Mouse (Mus musculus): ENCODE data around the gene Nln.

Gene Nln

DNA sequence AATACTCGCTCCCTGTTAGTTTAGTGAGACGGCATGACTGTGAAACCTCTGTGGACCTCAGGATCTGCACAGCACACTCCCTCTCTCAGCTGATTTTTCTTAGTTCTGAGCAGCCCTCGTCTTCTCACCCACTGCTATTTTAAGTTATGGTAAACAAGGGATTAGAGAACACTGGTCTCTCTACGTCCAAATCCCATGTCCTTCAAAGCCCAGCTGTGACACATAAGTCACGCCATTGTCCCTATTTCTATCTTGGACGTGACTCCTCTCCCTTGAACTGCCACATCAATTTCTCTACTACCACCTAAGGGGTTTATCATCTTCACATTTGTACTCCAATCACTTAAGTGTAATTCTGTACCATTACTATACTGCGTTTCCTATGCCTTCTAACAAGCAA, 13.5 kb downstream of the Nln start:
- DNase-seq (ENCODE audit: low read depth, low spot score) = no peak

DNA sequence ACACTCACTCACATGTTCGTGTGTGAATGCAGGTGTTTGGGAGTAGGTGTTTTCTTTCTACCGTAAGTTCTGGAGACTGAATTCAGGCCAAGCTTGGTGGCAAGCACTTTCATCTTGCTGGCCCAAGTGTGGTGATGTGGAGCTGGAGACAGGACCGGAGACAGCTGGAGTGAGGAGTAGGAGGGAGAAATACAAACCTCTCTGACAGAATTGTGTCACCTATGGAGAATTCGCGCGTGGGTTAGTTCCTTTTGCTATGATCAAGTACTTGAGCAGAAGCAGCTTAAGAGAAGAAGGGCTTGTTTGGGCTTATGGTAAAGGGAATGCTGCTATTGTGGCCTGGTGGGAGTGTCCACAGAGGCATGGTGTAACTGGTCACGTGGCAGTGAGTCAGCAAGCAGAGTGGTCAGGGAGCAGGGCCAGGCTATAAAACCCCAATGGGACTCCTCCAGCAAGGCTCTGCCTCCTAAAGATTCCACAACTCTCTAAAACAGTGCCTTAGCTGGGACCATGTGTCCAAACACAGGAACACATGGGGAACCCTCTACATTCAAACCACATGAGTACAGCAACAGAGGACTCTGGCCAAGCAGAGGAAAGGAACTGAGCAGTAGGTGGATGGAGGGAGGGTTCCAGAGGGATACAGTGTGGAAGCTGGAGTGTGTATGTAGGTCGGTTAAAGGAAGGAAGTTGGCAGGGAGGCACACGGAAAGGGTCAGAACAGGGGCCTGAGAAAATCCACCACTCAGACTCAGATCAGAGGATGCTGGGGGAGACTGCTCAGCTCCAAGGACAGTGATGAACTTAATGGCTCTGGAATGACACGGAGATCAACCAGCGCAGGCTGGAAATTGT, 14.7 kb downstream of the Nln start:
- DNase-seq (ENCODE audit: low read depth, low spot score) = no peak

DNA sequence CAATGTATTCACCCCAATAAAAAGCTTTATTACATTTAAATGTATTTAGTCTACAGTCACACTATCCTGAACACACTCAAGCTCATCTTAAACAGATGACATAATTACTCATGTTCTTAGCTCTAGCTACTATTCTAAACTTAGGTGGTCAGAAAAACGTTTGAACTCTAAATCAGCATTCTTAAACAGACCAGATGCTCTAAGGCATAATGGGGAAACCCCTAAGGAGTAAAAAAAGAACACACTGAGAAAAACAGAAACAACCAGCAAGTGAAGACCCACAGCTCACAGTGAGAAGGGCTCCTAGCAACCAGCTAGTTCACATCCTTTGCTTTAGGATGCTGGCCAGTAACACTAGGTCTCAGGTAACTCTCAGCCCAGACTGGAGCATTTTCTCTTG, 17.7 kb downstream of the Nln start:
- no peak for DNase-seq (ENCODE audit: low read depth, low spot score)

GRCm38 (mm10) chr13:104089387-104089786, 20.0 kb downstream of the Nln start:
- no peak for DNase-seq (ENCODE audit: low read depth, low spot score)

GRCm38 (mm10) chr13:104084600-104084999, 24.8 kb downstream of the Nln start:
- DNase-seq (ENCODE audit: low read depth, low spot score) = no peak

- no peak for DNase-seq (ENCODE audit: low read depth, low spot score)
Measured at GRCm38 (mm10) chr13:104082504-104082903, 26.9 kb downstream of the Nln start.

DNA sequence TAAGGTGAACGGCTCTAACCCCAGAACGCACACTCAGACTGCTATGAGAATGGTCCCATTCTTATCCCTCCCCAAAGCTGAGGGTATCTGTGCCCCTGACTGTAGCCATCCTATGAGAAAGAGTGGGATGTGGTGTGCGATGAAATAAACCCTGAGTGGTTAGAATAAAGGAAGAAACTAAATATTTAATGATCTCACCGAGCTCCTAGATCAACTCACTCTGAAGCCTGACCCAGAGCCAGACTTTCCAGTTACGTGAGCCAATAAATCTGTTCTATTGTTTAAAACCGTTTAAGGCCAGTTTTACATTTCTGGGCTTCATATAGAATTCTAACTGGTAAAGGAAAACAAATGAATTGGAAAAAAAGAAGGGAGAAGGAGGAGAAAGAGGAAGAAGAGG, 32.4 kb downstream of the Nln start:
- DNase-seq (ENCODE audit: low read depth, low spot score) = no peak

- no peak for DNase-seq (ENCODE audit: low read depth, low spot score)
Measured at GRCm38 (mm10) chr13:104074731-104075130, 34.7 kb downstream of the Nln start.

DNA sequence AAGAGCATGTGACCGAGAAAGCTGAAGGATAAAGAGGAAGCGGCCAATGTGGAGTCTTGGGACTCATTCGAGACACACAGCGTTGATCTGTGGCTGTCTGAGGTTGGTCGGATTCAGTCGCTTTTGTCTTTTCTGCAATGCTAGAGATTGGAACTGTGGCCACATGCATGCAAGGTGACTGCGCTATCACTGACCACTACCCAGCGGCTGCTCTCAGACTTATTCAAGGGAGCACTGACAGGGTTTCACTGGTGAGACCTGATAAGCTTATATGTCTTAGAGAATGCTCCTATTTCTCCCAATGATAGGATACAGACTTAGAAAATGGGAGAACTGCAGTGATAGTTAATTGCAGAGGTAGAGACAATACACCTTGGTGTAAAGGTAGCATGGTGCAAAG, 35.2 kb downstream of the Nln start:
- DNase-seq (ENCODE audit: low read depth, low spot score) = no peak

- DNase-seq (ENCODE audit: low read depth, low spot score) = no peak
Measured at GRCm38 (mm10) chr13:104072351-104072750, 37.1 kb downstream of the Nln start.

GRCm38 (mm10) chr13:104070703-104071102, 38.7 kb downstream of the Nln start:
- DNase-seq (ENCODE audit: low read depth, low spot score) = no peak

- DNase-seq (ENCODE audit: low read depth, low spot score) = no peak
Measured at GRCm38 (mm10) chr13:104069216-104069615, 40.2 kb downstream of the Nln start.

DNA sequence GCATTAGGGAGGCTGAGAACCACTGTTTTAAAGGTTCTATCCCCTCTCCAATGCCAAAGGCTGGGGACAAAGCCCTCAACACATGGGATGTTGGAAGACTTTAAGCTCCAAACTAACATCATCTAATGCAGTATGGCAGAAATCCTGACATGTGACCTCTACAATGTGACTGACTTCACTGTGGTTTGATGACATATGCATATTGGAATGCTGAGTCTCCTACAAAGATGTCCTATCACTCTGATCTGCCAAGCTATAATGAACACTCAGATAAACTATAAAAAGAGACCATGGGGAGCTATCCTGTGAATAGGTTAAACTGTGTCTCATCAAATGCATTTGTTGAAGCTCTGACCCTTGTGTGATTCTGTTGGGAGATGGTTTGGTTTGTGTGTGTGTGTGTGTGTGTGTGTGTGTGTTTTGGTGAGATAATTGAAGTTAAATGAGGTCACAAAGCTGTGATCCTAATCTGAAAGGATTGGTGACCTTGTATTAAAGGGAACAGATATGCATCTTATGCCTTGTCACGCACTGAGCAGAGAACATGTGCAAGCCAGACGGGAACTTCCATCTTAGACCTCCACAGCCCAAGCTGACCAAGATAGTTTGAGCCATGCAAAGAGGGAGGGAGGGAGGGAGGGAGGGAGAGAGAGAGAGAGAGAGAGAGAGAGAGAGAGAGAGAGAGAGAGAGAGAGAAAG, 43.6 kb downstream of the Nln start:
- no peak for DNase-seq (ENCODE audit: low read depth, low spot score)

- no peak for DNase-seq (ENCODE audit: low read depth, low spot score)
Measured at GRCm38 (mm10) chr13:104063061-104063460, 46.4 kb downstream of the Nln start.

- DNase-seq (ENCODE audit: low read depth, low spot score) = no peak
Measured at GRCm38 (mm10) chr13:104061975-104062750, 47.3 kb downstream of the Nln start.

DNA sequence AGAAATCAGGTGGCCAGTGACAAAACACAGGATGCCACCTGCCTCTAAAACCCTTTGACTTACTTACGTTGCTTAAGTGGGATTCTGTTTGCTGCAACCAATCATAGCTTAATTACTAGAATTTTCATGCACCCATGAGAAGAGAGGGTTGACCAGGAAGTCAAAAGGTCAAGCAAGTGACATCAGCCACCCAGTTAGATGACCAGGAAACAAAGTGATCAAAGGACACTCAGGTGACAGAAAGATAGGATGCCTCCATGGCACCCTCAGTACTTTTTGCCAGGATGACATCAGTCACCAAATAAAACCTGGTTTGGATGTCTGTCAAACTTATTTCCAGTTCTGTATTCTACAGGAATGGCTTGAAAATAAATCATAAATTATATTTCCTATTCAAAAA, 49.2 kb downstream of the Nln start:
- no peak for DNase-seq (ENCODE audit: low read depth, low spot score)

DNA sequence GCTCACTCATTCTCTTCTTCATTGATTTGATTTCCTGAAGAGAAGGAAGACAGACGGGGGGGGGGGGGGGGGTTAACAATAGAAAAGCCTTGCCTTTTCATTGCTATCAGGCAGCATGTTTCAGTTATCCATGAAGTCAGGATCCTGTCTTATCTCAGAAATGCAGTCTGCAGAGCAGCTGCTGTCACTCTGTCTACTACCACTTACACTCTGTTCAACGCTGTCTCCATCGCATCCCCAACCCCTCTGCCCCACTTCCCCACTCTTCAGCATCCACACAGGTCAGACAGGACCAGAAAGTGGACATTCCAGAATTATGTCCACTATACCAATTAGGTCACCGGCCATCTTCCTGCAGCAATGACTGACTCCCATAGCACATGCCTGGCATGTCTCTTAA, 49.9 kb downstream of the Nln start:
- DNase-seq (ENCODE audit: low read depth, low spot score) = no peak

GRCm38 (mm10) chr13:104058761-104059160, 50.7 kb downstream of the Nln start:
- no peak for DNase-seq (ENCODE audit: low read depth, low spot score)

DNA sequence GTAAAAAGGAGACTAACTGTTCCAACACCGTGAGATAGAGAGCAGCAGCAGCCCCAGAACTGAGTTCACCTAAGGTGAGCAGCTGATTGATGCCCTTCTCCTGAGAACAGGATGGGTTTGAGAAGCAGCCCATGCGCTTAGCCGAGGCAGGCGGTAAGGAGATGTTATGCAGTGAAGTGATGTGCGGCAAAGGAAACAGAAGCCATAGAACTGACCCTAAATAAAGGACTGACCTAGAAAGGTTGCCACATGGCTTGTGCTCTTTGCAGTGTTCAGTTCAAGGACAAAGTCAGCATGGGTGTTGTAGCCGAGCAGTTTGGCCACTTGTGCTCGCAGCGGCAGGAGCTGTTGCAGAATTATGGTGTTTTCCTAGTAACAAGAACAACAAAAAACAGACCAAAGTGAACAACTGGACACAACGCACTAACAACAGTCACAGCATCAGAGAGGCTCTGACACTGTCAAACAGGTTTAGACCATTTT, 57.1 kb downstream of the Nln start:
- DNase-seq (ENCODE audit: low read depth, low spot score) = no peak

DNA sequence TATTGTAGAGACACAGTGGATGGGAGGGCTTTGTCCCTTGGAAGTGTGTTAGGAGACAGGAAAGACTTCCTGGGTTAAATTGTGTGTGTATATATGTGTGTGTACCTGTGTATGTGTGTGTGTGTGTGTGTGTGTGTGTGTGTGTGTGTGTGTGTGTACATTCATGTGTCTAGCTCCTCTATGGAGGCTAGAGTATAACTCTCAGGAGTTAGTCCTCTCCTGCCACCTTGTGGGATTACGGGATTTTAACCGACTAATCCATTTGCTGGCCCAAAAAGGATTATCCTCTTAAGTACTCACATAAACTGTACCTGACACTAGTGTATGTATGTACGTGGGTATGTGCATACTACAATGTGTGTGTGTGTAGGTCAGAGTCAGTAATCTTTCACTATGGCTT, 60.6 kb downstream of the Nln start:
- no peak for DNase-seq (ENCODE audit: low read depth, low spot score)

GRCm38 (mm10) chr13:104045108-104045507, 64.3 kb downstream of the Nln start:
- DNase-seq (ENCODE audit: low read depth, low spot score) = no peak

DNA sequence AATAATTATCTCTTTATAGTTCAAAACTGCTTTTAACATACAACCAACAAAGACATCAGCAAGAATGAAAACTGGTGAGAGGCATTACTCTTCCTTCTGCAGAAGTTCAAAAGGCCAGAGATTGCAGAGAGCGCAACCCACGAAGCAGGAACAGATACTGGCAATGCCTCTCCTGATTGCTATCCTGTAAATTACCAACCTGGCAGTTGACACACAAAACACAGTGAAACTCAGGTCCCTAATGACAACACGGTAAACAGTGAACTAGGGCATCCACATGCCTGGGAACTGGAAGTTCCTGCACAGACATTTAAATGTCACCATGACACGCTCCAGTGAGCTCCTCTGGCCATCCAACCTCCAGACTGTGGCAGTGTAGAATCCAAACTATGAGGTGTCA, 65.1 kb downstream of the Nln start:
- no peak for DNase-seq (ENCODE audit: low read depth, low spot score)
